Mouse (Mus musculus) brown adipose tissue, adult 24 weeks (tissue): ENCODE results near the gene Ly6g6c. TPM values are rescaled to one million over a fixed set of nuclear protein-coding genes. Genes with fewer than 3 reads are reported as not detected.

ENCODE experiments used
- H3K27ac ChIP-seq: fragments of 200-500 bp; replicated peaks from 2 replicates; pipeline ENCODE4 v1.5.1; 2012; ENCODE audit warnings: low read depth, mild to moderate bottlenecking, low read length
- H3K4me1 ChIP-seq: fragments of 200-500 bp; 2 replicates; pipeline ENCODE4 v1.6.1; 2012; ENCODE audit warnings: low read length, mixed read lengths; ENCODE audit not compliant: control insufficient read depth, insufficient read depth, insufficient read length
- H3K4me3 ChIP-seq: fragments of 200-500 bp; 2 replicates; pipeline ENCODE4 v1.5.1; 2012; ENCODE audit warnings: low read depth, mild to moderate bottlenecking, low read length, moderate library complexity; ENCODE audit not compliant: insufficient read depth
- polyA plus RNA-seq: library from polyadenylated mRNA; stranded (reverse); fragments of >200 nt; gene quantifications from 2 replicates; pipeline ENCODE4 v1.2.4, GENCODE M21; 2012; ENCODE audit not compliant: missing spikeins, insufficient read depth, insufficient read length

The Ly6g6c gene
- polyA plus RNA-seq, 1 experiment, result not detected

DNA sequence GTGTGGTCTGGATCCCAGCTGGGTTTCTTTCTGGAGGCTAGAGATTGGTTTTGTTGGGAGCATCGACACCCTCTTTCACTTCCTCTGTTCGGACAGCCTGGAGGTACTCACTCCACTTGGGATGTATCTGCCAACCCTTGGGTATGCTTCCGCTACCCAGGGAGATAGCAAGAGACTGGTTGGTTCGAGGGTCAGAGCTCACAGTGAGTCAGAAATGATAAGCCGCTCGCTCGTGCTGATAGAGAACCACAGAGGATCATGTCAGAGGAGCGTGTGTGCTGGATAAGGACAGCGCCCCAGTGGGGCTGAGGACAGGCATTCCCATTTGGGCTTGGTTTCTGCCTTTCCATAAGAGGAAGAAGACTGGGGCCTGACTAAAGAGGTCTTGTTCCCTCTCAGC, 14.6 kb downstream of the Ly6g6c start:
- Histone ChIP-seq H3K27ac (no peak overlapping the region), H3K4me1 (no peaks in the 10 kb centered on the region), H3K4me3 (no peak overlapping the region)

- no peak overlapping the region for H3K4me3 ChIP-seq
- H3K27ac ChIP-seq, result no peak overlapping the region
- no peaks in the 10 kb centered on the region for H3K4me1 ChIP-seq
Observed at GRCm38 (mm10) chr17:35080248-35080647, 15.1 kb downstream of the Ly6g6c start.

- Histone ChIP-seq H3K27ac (no peak overlapping the region), H3K4me1 (no peaks in the 10 kb centered on the region), H3K4me3 (no peak overlapping the region)
Observed at GRCm38 (mm10) chr17:35080710-35081109, 15.5 kb downstream of the Ly6g6c start.

DNA sequence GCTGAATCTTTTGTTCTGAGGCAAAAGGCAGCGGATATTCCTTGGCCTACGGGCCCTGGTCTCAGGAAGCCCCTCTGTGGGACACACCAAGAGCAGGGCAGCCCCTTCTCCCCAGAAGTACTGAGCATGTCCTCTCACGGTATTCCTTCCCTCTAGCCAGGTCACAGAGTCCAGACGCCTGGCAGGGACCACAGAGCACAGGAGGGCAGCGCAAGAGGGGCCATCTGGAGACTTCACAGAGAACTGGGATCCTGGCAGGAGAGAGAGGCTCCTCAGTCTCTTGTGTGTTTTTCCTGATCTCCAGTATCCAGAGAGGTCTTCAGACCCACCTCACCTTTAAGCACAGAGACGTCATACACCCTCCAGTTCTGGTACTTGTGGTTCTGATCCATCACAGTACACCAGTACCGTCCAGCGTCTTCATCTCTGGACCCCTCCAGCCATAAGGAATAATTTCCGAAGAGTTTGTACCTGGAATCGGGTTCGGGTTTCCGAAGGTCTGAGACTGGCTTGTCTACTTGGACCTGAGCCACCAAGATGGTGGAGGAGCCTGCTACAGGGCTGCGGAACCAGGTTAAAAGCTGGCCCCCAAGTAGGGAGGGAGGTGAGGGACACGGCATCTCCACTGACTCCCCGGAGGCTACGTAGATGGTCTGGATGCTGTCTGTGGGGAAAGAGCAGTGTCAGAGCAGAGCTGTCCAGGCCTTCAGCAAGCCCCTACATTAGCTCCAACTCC, 17.8 kb downstream of the Ly6g6c start:
- H3K4me1 ChIP-seq, result no peaks in the 10 kb centered on the region
- H3K4me3 ChIP-seq, result no peak overlapping the region
- H3K27ac ChIP-seq, result no peak overlapping the region

- H3K4me1 ChIP-seq, result no peaks in the 10 kb centered on the region
- H3K4me3 ChIP-seq, result no peak overlapping the region
- H3K27ac ChIP-seq, result no peak overlapping the region
Observed at GRCm38 (mm10) chr17:35083929-35084497, 18.8 kb downstream of the Ly6g6c start.

DNA sequence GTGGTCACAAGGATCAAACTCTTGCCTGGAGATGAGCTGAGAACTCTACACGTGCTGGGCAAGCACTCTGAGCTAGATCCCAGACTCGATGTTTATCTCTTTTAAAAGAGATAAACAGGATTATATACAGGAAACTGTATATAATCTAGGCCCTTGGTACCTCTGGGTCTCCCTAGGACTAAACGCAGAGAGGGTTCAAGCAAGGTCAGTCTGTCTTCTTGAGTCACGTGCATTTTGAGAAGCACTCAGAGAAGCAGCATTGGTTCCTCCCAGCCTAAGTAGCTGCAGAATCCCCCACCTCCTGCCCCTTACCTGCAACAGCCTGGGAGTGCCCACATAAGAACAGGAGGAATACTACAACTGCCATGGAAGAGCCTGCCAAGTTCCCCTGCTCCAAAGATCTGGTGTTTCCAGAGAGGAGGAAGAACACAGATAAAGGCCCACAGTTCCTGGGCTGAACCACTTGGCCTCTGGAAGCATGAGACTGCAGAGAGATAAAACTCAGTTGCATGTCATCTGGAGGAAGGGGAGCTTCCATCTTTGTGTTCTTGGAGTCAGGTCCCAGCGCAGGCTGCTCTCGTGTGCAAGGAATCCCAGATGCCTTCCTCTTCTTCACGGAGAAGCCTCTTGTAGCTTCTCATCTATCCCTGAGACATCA, 20.1 kb downstream of the Ly6g6c start, which contains the start of gene Ly6g6f:
Gene Ly6g6f (minus strand): TSS at position 403 of the 658 bp plus-strand sequence.
- H3K4me3 ChIP-seq, result no peak within 1 kb of the TSS
- no peak within 1 kb of the TSS for H3K27ac ChIP-seq
- H3K4me1 ChIP-seq, result no peaks in the 10 kb centered on the region; the same call in 1 of the 2 replicates

- no peak overlapping the region for H3K27ac ChIP-seq
- H3K4me1 ChIP-seq, result no peaks in the 10 kb centered on the region; the same call in 1 of the 2 replicates
- H3K4me3 ChIP-seq, result no peak overlapping the region
Observed at GRCm38 (mm10) chr17:35088151-35088550, 23.0 kb downstream of the Ly6g6c start.

DNA sequence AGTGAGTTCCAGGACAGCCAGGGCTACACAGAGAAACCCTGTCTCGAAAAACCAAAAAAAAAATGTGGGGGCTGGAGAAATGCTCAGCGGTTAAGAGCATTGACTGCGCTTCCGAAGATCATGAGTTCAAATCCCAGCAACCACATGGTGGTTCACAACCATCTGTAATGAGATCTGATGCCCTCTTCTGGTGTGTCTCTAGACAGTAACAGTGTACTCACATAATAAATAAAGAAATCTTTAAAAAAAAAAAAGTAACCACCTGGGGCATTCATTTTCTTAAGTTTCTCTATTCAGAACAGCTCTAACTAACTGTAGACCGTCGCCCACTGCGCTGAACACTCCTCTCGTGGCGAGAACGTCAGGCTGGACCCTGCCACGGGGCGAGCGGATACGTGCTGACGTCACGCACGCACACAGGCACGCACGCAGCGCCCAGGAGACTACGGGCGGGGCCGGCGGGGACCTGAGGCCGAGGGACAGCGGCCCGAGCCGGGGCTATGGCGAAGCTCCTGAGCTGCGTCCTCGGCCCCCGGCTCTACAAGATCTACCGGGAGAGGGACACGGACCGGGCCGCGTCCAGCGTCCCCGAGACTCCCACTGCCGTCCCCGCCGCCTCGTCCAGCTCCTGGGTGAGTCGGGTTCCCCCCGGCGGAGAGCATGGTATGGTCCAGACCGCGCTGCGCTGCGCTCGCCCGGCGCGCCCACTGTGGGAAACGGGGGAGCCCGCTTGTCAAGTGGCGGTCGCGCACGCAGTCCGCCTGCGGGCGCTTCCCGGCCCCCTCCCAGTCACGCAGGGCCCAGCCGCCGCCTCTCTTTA, 23.8 kb downstream of the Ly6g6c start, which contains the start of gene Abhd16a:
Gene Abhd16a (plus strand): TSS at position 439 of the 820 bp plus-strand sequence.
- no peaks in the 10 kb centered on the region; the same call in 1 of the 2 replicates for H3K4me1 ChIP-seq
- peak within 1 kb of the TSS; percentile 98 for H3K27ac ChIP-seq

GRCm38 (mm10) chr17:35090166-35090932, 25.2 kb downstream of the Ly6g6c start:
- no peaks in the 10 kb centered on the region; the same call in 1 of the 2 replicates for H3K4me1 ChIP-seq
- peak overlapping the region; percentile 85 for H3K4me3 ChIP-seq
- peak overlapping the region; percentile 98 for H3K27ac ChIP-seq

More for the DNA sequence above, 23.8 kb downstream of the Ly6g6c start, which contains the start of gene Abhd16a:
- peak within 1 kb of the TSS; percentile 85 for H3K4me3 ChIP-seq

- no peak overlapping the region for H3K4me3 ChIP-seq
- H3K4me1 ChIP-seq, result no peaks in the 10 kb centered on the region; the same call in 1 of the 2 replicates
- no peak overlapping the region for H3K27ac ChIP-seq
Observed at GRCm38 (mm10) chr17:35092403-35093198, 27.4 kb downstream of the Ly6g6c start.

- no peak overlapping the region for H3K4me3 ChIP-seq
- no peak overlapping the region for H3K27ac ChIP-seq
- H3K4me1 ChIP-seq, result no peaks in the 10 kb centered on the region; the same call in 1 of the 2 replicates
Observed at GRCm38 (mm10) chr17:35094475-35095365, 29.5 kb downstream of the Ly6g6c start.

DNA sequence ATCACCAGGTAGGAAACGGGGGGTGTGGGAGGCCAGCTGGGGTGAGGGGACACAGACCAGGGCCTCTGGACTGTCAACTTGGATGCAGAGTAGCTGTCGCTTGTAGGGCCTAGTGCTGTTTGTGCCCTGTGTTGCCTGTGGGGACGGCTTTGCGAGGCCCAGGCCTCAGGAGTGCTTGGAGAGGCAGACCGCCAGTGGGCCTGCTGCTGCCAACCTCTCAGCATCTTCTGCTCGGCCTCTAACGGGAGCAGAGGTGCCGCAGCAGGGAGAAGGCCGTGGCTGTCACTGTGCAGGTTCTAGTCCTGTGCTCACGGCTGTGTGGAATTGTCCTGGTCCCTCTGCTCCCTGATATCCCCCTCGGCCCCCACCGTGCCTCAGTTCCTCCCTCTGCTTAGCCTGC, 31.4 kb downstream of the Ly6g6c start:
- Histone ChIP-seq H3K27ac (no peak overlapping the region), H3K4me3 (no peak overlapping the region), H3K4me1 (no peaks in the 10 kb centered on the region)

DNA sequence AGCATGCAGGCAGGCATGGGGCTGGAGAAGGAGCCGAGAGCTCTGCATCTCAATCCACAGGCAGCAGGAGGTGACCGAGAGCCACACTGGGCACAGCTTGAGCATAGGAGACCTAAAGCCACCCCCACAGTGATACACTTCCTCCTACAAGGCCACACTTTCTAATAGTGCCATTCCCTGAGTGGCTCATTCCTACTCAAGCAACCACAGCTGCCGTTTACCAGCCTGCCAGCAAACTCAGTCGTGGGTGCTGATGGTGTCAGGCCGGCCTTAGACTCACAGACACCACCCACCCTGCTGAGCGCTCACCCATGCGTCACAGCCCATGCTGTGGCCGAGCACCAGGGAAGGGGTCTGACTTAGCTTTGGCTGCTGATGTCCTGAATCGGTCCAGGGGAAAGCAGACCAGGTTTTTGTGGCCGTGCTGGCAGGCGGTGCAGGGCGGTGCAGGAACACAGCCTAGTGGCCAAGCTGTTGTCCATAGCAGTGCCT, 32.0 kb downstream of the Ly6g6c start:
- no peak overlapping the region for H3K27ac ChIP-seq
- no peak overlapping the region for H3K4me3 ChIP-seq
- H3K4me1 ChIP-seq, result no peaks in the 10 kb centered on the region
